Mouse (Mus musculus) heart, postnatal 0 days (tissue): ENCODE measurements around the gene Cxcl12. TPM values are rescaled to one million over a fixed set of nuclear protein-coding genes. Genes with fewer than 3 reads are reported as not detected.

ENCODE experiments used
- ATAC-seq: fragments of 200-750 bp; cut with Nextera tagmentation; 2 replicates; pipeline ENCODE4 v1.8.0; 2017; ENCODE audit warnings: low read depth, moderate number of reproducible peaks, moderate library complexity; ENCODE audit not compliant: insufficient read depth
- DNase-seq: peaks from one replicate; pipeline ENCODE4 v3.0.0-alpha.2; 2016; ENCODE audit warnings: low spot score
- H3K27ac ChIP-seq: fragments of 300-500 bp; sonication (generic); 2 replicates; pipeline ENCODE4 v1.5.1; 2014; ENCODE audit warnings: low read depth, mild to moderate bottlenecking
- H3K27me3 ChIP-seq: fragments of 300-500 bp; sonication (generic); 2 replicates; pipeline ENCODE4 v1.6.1; 2014; ENCODE audit warnings: low read length, mixed read lengths; ENCODE audit not compliant: control insufficient read depth, insufficient read depth
- H3K36me3 ChIP-seq: fragments of 300-500 bp; sonication (generic); replicated peaks from 2 replicates; pipeline ENCODE4 v1.6.1; 2014; ENCODE audit warnings: low read length, mixed read lengths; ENCODE audit not compliant: control insufficient read depth, insufficient read depth
- H3K4me1 ChIP-seq: fragments of 300-500 bp; sonication (generic); 2 replicates; pipeline ENCODE4 v1.6.1; 2014; ENCODE audit warnings: antibody characterized with exemption; ENCODE audit not compliant: control insufficient read depth, insufficient read depth
- H3K4me2 ChIP-seq: fragments of 300-500 bp; sonication (generic); 2 replicates; pipeline ENCODE4 v1.6.1; 2014; ENCODE audit warnings: low read depth, mild to moderate bottlenecking, low read length, moderate library complexity
- H3K4me3 ChIP-seq: fragments of 300-500 bp; sonication (generic); 2 replicates; pipeline ENCODE4 v1.5.1; 2014; ENCODE audit warnings: low read depth, low read length
- H3K9ac ChIP-seq: fragments of 300-500 bp; sonication (generic); replicated peaks from 2 replicates; pipeline ENCODE4 v1.6.1; 2014; ENCODE audit warnings: low read depth, low read length, mixed read lengths
- H3K9me3 ChIP-seq: fragments of 300-500 bp; sonication (generic); replicated peaks from 2 replicates; pipeline ENCODE4 v1.6.1; 2016; ENCODE audit warnings: low read length; ENCODE audit not compliant: control insufficient read depth
- CTCF ChIP-seq: IDR thresholded peaks from 2 replicates; pipeline ENCODE4 v1.5.1; 2016; ENCODE audit warnings: antibody characterized with exemption, control low read depth, low read depth
- EP300 ChIP-seq: IDR thresholded peaks from 2 replicates; pipeline ENCODE4 v1.6.1; 2016; ENCODE audit warnings: antibody characterized with exemption, low read depth
- WGBS: fragments of 180-500 bp; shearing (Covaris S2); extraction: QIAGEN DNeasy Blood & Tissue Kit; methylation state at CpG from one replicate; pipeline ENCODE4 v1.1.7; 2014; 5-methylcytosine and 5-hydroxymethylcytosine counted together
- polyA plus RNA-seq: library from polyadenylated mRNA; unstranded; fragments of >200 nt; fragmentation: Nextera tagmentation; extraction: Ambion mirVana; gene quantifications from 2 replicates; pipeline ENCODE4 v1.2.1, GENCODE M21; 2015
- total RNA-seq: library from RNA; depleted of rRNA; stranded (reverse); fragments of >200 nt; gene quantifications from 2 replicates; pipeline ENCODE4 v1.2.3, GENCODE M21; 2014; ENCODE audit warnings: low replicate concordance

The Cxcl12 gene
- total and polyA plus RNA-seq, 2 experiments from 2014 or later, result 48.0 to 52.7 TPM

DNA sequence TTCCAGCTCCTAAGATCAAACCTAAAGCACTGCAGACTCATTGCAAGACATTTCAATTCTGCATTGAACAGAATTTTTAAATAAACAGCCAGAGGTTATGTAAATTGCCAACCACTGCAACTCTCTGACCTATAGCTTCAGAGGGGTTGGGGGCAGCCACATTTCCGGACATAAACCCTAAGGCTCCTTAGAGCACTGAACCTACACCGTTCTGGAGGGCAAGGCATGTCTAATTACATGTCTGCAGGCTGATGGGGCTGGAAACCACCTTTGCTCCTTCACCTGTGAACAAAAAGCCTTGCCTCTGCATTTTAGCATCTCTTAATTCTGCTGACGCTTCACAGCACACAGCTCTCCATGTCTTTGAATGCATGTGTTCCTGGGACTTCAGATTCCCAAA, 26.9 kb downstream of the Cxcl12 start:
- Histone ChIP-seq H3K27me3 (no peaks in the 10 kb centered on the region), H3K4me3 (no peak overlapping the region), H3K9me3 (no peaks in the 10 kb centered on the region), H3K4me1 (no peaks in the 10 kb centered on the region), H3K4me2 (no peak overlapping the region), H3K36me3 (no peaks in the 10 kb centered on the region), H3K9ac (no peak overlapping the region), H3K27ac (no peak overlapping the region)
- ATAC-seq (no peak), DNase-seq (no peak)
- TF ChIP-seq CTCF (no peak), EP300 (no peak)
- 75% methylated on average over 3 of the region's 3 CpGs for WGBS

GRCm38 (mm10) chr6:117198871-117199270, 30.5 kb downstream of the Cxcl12 start:
- TF ChIP-seq EP300, result no peak
- no peak for TF ChIP-seq CTCF
- no peaks in the 10 kb centered on the region for H3K36me3 ChIP-seq
- no peak overlapping the region for H3K4me3 ChIP-seq
- WGBS, result 83% methylated on average over 4 of the region's 4 CpGs
- H3K27me3 ChIP-seq, result 0 out of 2 replicates have a peak, but pooled peaks cover 3% of the 10 kb centered on the region
- no peak overlapping the region for H3K27ac ChIP-seq
- ATAC-seq (no peak), DNase-seq (no peak)
- no peaks in the 10 kb centered on the region for H3K4me1 ChIP-seq
- no peak overlapping the region for H3K9ac ChIP-seq
- H3K9me3 ChIP-seq, result no peaks in the 10 kb centered on the region
- H3K4me2 ChIP-seq, result no peak overlapping the region

- Histone ChIP-seq H3K9me3 (no peaks in the 10 kb centered on the region), H3K4me1 (no peaks in the 10 kb centered on the region), H3K36me3 (no peaks in the 10 kb centered on the region), H3K27ac (no peak overlapping the region), H3K9ac (no peak overlapping the region), H3K4me2 (no peak overlapping the region), H3K27me3 (0 out of 2 replicates have a peak, but pooled peaks cover 3% of the 10 kb centered on the region), H3K4me3 (no peak overlapping the region)
- no peak for TF ChIP-seq EP300
- no peak for TF ChIP-seq CTCF
- DNase-seq, result no peak
- no peak for ATAC-seq
- WGBS, result 43% methylated on average over 2 of the region's 2 CpGs
Observed at GRCm38 (mm10) chr6:117199718-117200117, 31.4 kb downstream of the Cxcl12 start.

GRCm38 (mm10) chr6:117200916-117201315, 32.6 kb downstream of the Cxcl12 start:
- ATAC-seq, result no peak
- no peak overlapping the region for H3K9ac ChIP-seq
- H3K27ac ChIP-seq, result no peak overlapping the region
- no peaks in the 10 kb centered on the region for H3K4me1 ChIP-seq
- H3K4me2 ChIP-seq, result no peak overlapping the region
- DNase-seq, result no peak
- no peak for TF ChIP-seq CTCF
- TF ChIP-seq EP300, result no peak
- H3K9me3 ChIP-seq, result no peaks in the 10 kb centered on the region
- H3K36me3 ChIP-seq, result no peaks in the 10 kb centered on the region
- 55% methylated on average over 5 of the region's 5 CpGs for WGBS
- H3K4me3 ChIP-seq, result no peak overlapping the region
- H3K27me3 ChIP-seq, result 0 out of 2 replicates have a peak, but pooled peaks cover 3% of the 10 kb centered on the region

- no peak overlapping the region for H3K9ac ChIP-seq
- 85% methylated on average over 2 of the region's 2 CpGs for WGBS
- no peaks in the 10 kb centered on the region for H3K4me1 ChIP-seq
- no peak for TF ChIP-seq EP300
- TF ChIP-seq CTCF, result no peak
- no peak for ATAC-seq
- no peak for DNase-seq
- no peak overlapping the region for H3K4me2 ChIP-seq
- no peak overlapping the region for H3K4me3 ChIP-seq
- H3K9me3 ChIP-seq, result no peaks in the 10 kb centered on the region
- no peaks in the 10 kb centered on the region for H3K36me3 ChIP-seq
- H3K27me3 ChIP-seq, result 0 out of 2 replicates have a peak, but pooled peaks cover 3% of the 10 kb centered on the region
- no peak overlapping the region for H3K27ac ChIP-seq
Observed at GRCm38 (mm10) chr6:117201396-117201795, 33.1 kb downstream of the Cxcl12 start.

DNA sequence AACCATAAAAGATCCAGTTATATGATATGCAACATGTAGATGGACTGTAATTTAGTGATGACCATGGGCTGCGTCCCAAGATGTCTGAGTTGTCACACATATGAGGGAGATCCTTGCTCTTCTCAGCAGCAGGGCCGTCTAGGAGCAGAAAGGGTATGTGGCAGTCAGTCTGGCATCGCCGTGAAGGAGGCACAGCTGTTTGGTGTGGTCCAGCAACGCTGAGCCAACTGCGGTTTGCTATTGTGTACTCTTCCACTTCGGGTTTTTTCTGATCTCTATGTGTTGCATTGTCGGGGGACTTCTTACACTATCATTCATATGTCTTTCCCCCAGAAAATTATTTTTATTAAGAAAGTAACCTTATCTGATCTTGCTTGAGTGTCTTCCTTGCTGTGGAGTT, 33.5 kb downstream of the Cxcl12 start:
- no peaks in the 10 kb centered on the region for H3K9me3 ChIP-seq
- WGBS, result 87% methylated on average over 8 of the region's 8 CpGs
- TF ChIP-seq CTCF (no peak), EP300 (no peak)
- ATAC-seq (no peak), DNase-seq (no peak)
- no peaks in the 10 kb centered on the region for H3K36me3 ChIP-seq
- 0 out of 2 replicates have a peak, but pooled peaks cover 3% of the 10 kb centered on the region for H3K27me3 ChIP-seq
- H3K4me1 ChIP-seq, result no peaks in the 10 kb centered on the region
- no peak overlapping the region for H3K9ac ChIP-seq
- H3K4me2 ChIP-seq, result no peak overlapping the region
- H3K27ac ChIP-seq, result no peak overlapping the region
- no peak overlapping the region for H3K4me3 ChIP-seq
